Mouse (Mus musculus) limb, embryonic 15.5 days (tissue): ENCODE data around the gene Prkcq. TPM values are rescaled to one million over a fixed set of nuclear protein-coding genes. Genes with fewer than 3 reads are reported as not detected.

Source experiments
- ATAC-seq: fragments of 200-750 bp; cut with Nextera tagmentation; 2 replicates; pipeline ENCODE4 v1.8.0; 2017; ENCODE audit warnings: low read depth, moderate TSS enrichment; ENCODE audit not compliant: insufficient number of reproducible peaks, low FRiP score, low TSS enrichment
- H3K27ac ChIP-seq: fragments of 300-500 bp; sonication (generic); 2 replicates; pipeline ENCODE4 v1.5.1; 2015; ENCODE audit warnings: moderate library complexity, mild to moderate bottlenecking, inconsistent platforms
- H3K27me3 ChIP-seq: fragments of 300-500 bp; sonication (generic); 2 replicates; pipeline ENCODE4 v1.6.1; 2015; ENCODE audit warnings: inconsistent platforms
- H3K36me3 ChIP-seq: fragments of 300-500 bp; sonication (generic); 2 replicates; pipeline ENCODE4 v1.6.1; 2015; ENCODE audit warnings: inconsistent platforms
- H3K4me1 ChIP-seq: fragments of 300-500 bp; sonication (generic); 2 replicates; pipeline ENCODE4 v1.6.1; 2015; ENCODE audit warnings: inconsistent platforms
- H3K4me2 ChIP-seq: fragments of 300-500 bp; sonication (generic); 2 replicates; pipeline ENCODE4 v1.6.1; 2015; ENCODE audit warnings: mild to moderate bottlenecking, inconsistent platforms
- H3K4me3 ChIP-seq: fragments of 300-500 bp; sonication (generic); 2 replicates; pipeline ENCODE4 v1.5.1; 2015; ENCODE audit warnings: mild to moderate bottlenecking, inconsistent platforms
- H3K9ac ChIP-seq: fragments of 300-500 bp; sonication (generic); 2 replicates; pipeline ENCODE4 v1.6.1; 2015; ENCODE audit warnings: inconsistent platforms
- H3K9me3 ChIP-seq: fragments of 300-500 bp; sonication (generic); 2 replicates; pipeline ENCODE4 v1.6.1; 2016; ENCODE audit warnings: inconsistent platforms
- WGBS: fragments of 180-500 bp; shearing (Covaris S2); methylation state at CpG from one replicate; pipeline ENCODE4 v1.1.7; 2015; 5-methylcytosine and 5-hydroxymethylcytosine counted together
- polyA plus RNA-seq: library from polyadenylated mRNA; unstranded; fragments of >200 nt; fragmentation: Nextera tagmentation; extraction: Ambion mirVana; gene quantifications from 2 replicates; pipeline ENCODE4 v1.2.1, GENCODE M21; 2015

Prkcq gene
- polyA plus RNA-seq, 1 experiment from 2014 or later, result 3.9 TPM

- Histone ChIP-seq H3K4me1 (no peaks in the 10 kb centered on the region), H3K27ac (no peak overlapping the region), H3K9ac (no peak overlapping the region), H3K36me3 (no peaks in the 10 kb centered on the region), H3K4me3 (no peak overlapping the region), H3K4me2 (no peak overlapping the region), H3K9me3 (no peaks in the 10 kb centered on the region), H3K27me3 (no peaks in the 10 kb centered on the region)
- 69% methylated on average over 5 of the region's 5 CpGs for WGBS
- no peak for ATAC-seq
These were observed 94.4 kb downstream of the Prkcq start for GRCm38 (mm10) chr2:11266294-11266693.

GRCm38 (mm10) chr2:11278965-11279364, 107.1 kb downstream of the Prkcq start:
- H3K27me3 ChIP-seq, result no peaks in the 10 kb centered on the region
- H3K4me2 ChIP-seq, result no peak overlapping the region
- no peaks in the 10 kb centered on the region for H3K36me3 ChIP-seq
- H3K9ac ChIP-seq, result no peak overlapping the region
- no peak for ATAC-seq
- no peak overlapping the region for H3K4me3 ChIP-seq
- WGBS, result 73% methylated on average over 7 of the region's 7 CpGs
- H3K27ac ChIP-seq, result no peak overlapping the region
- H3K9me3 ChIP-seq, result no peaks in the 10 kb centered on the region
- H3K4me1 ChIP-seq, result no peaks in the 10 kb centered on the region

- H3K27me3 ChIP-seq, result no peaks in the 10 kb centered on the region
- no peak overlapping the region for H3K4me3 ChIP-seq
- H3K9ac ChIP-seq, result no peak overlapping the region
- no peak overlapping the region for H3K27ac ChIP-seq
- ATAC-seq, result no peak
- no peaks in the 10 kb centered on the region for H3K9me3 ChIP-seq
- 44% methylated on average over 2 of the region's 2 CpGs for WGBS
- no peak overlapping the region for H3K4me2 ChIP-seq
- no peaks in the 10 kb centered on the region for H3K4me1 ChIP-seq
- H3K36me3 ChIP-seq, result no peaks in the 10 kb centered on the region
These were observed 108.3 kb downstream of the Prkcq start for GRCm38 (mm10) chr2:11280247-11280646.

GRCm38 (mm10) chr2:11287834-11288530, 116.1 kb downstream of the Prkcq start:
- no peak overlapping the region for H3K27ac ChIP-seq
- no peaks in the 10 kb centered on the region for H3K27me3 ChIP-seq
- 76% methylated on average over 18 of the region's 18 CpGs for WGBS
- peaks cover 3% of the 10 kb centered on the region; the same call in 1 of the 2 replicates for H3K4me1 ChIP-seq
- no peaks in the 10 kb centered on the region for H3K9me3 ChIP-seq
- no peak overlapping the region for H3K4me2 ChIP-seq
- H3K9ac ChIP-seq, result no peak overlapping the region
- no peak overlapping the region for H3K4me3 ChIP-seq
- no peaks in the 10 kb centered on the region for H3K36me3 ChIP-seq
- no peak for ATAC-seq

- ATAC-seq, result no peak
- H3K9me3 ChIP-seq, result no peaks in the 10 kb centered on the region
- H3K4me3 ChIP-seq, result no peak overlapping the region
- H3K4me1 ChIP-seq, result peaks cover 3% of the 10 kb centered on the region; the same call in 1 of the 2 replicates
- no peak overlapping the region for H3K9ac ChIP-seq
- H3K27me3 ChIP-seq, result no peaks in the 10 kb centered on the region
- H3K4me2 ChIP-seq, result no peak overlapping the region
- no peak overlapping the region for H3K27ac ChIP-seq
- WGBS, result 4% methylated on average over 7 of the region's 7 CpGs
- H3K36me3 ChIP-seq, result no peaks in the 10 kb centered on the region
These were observed 116.6 kb downstream of the Prkcq start for GRCm38 (mm10) chr2:11288531-11288846.

GRCm38 (mm10) chr2:11290931-11291330, 119.0 kb downstream of the Prkcq start:
- Histone ChIP-seq H3K4me3 (no peak overlapping the region), H3K4me2 (no peak overlapping the region), H3K27me3 (no peaks in the 10 kb centered on the region), H3K9me3 (no peaks in the 10 kb centered on the region), H3K4me1 (peaks cover 3% of the 10 kb centered on the region; the same call in 1 of the 2 replicates), H3K36me3 (no peaks in the 10 kb centered on the region), H3K9ac (no peak overlapping the region), H3K27ac (no peak overlapping the region)
- no peak for ATAC-seq
- 83% methylated on average over 6 of the region's 6 CpGs for WGBS

- 64% methylated on average over 9 of the region's 9 CpGs for WGBS
- Histone ChIP-seq H3K36me3 (no peaks in the 10 kb centered on the region), H3K4me2 (no peak overlapping the region), H3K4me1 (peaks cover 3% of the 10 kb centered on the region; the same call in 1 of the 2 replicates), H3K27ac (no peak overlapping the region), H3K27me3 (no peaks in the 10 kb centered on the region), H3K9ac (no peak overlapping the region), H3K9me3 (no peaks in the 10 kb centered on the region), H3K4me3 (no peak overlapping the region)
- ATAC-seq, result no peak
These were observed 119.9 kb downstream of the Prkcq start for GRCm38 (mm10) chr2:11291570-11292405.

GRCm38 (mm10) chr2:11293144-11293543, 121.2 kb downstream of the Prkcq start:
- WGBS, result 80% methylated on average over 13 of the region's 13 CpGs

GRCm38 (mm10) chr2:11294643-11295191, 122.8 kb downstream of the Prkcq start:
- H3K27ac ChIP-seq, result no peak overlapping the region
- H3K27me3 ChIP-seq, result no peaks in the 10 kb centered on the region
- WGBS, result 53% methylated on average over 5 of the region's 5 CpGs
- no peaks in the 10 kb centered on the region for H3K36me3 ChIP-seq
- H3K4me3 ChIP-seq, result no peak overlapping the region
- H3K4me1 ChIP-seq, result no peaks in the 10 kb centered on the region
- no peak overlapping the region for H3K9ac ChIP-seq
- no peaks in the 10 kb centered on the region for H3K9me3 ChIP-seq
- no peak for ATAC-seq
- H3K4me2 ChIP-seq, result no peak overlapping the region

More at GRCm38 (mm10) chr2:11293144-11293543, 121.2 kb downstream of the Prkcq start:
- Histone ChIP-seq H3K27me3 (no peaks in the 10 kb centered on the region), H3K27ac (no peak overlapping the region), H3K36me3 (no peaks in the 10 kb centered on the region), H3K9me3 (no peaks in the 10 kb centered on the region), H3K4me1 (peaks cover 2% of the 10 kb centered on the region; the same call in 1 of the 2 replicates), H3K9ac (no peak overlapping the region), H3K4me2 (no peak overlapping the region), H3K4me3 (no peak overlapping the region)
- no peak for ATAC-seq

- Histone ChIP-seq H3K36me3 (no peaks in the 10 kb centered on the region), H3K9ac (no peak overlapping the region), H3K4me3 (no peak overlapping the region), H3K27me3 (no peaks in the 10 kb centered on the region), H3K9me3 (no peaks in the 10 kb centered on the region), H3K27ac (no peak overlapping the region), H3K4me2 (no peak overlapping the region), H3K4me1 (no peaks in the 10 kb centered on the region)
- WGBS, result 85% methylated on average over 7 of the region's 7 CpGs
- ATAC-seq, result no peak
These were observed 126.9 kb downstream of the Prkcq start for GRCm38 (mm10) chr2:11298811-11299210.

- Histone ChIP-seq H3K9ac (no peak overlapping the region), H3K27ac (no peak overlapping the region), H3K36me3 (no peaks in the 10 kb centered on the region), H3K4me1 (no peaks in the 10 kb centered on the region), H3K4me2 (no peak overlapping the region), H3K27me3 (no peaks in the 10 kb centered on the region), H3K9me3 (no peaks in the 10 kb centered on the region), H3K4me3 (no peak overlapping the region)
- WGBS, result 6% methylated on average over 1 of the region's 1 CpGs
- ATAC-seq, result no peak
These were observed 127.5 kb downstream of the Prkcq start for GRCm38 (mm10) chr2:11299366-11299765.

GRCm38 (mm10) chr2:11300362-11300761, 128.5 kb downstream of the Prkcq start:
- no peaks in the 10 kb centered on the region for H3K9me3 ChIP-seq
- ATAC-seq, result no peak
- H3K4me1 ChIP-seq, result no peaks in the 10 kb centered on the region
- no peaks in the 10 kb centered on the region for H3K36me3 ChIP-seq
- H3K4me3 ChIP-seq, result no peak overlapping the region
- H3K4me2 ChIP-seq, result no peak overlapping the region
- no peaks in the 10 kb centered on the region for H3K27me3 ChIP-seq
- no peak overlapping the region for H3K9ac ChIP-seq
- H3K27ac ChIP-seq, result no peak overlapping the region
- WGBS, result 85% methylated on average over 6 of the region's 6 CpGs
